ENCODE assay signal across 8 mouse cellular contexts in the genomic region with DNA sequence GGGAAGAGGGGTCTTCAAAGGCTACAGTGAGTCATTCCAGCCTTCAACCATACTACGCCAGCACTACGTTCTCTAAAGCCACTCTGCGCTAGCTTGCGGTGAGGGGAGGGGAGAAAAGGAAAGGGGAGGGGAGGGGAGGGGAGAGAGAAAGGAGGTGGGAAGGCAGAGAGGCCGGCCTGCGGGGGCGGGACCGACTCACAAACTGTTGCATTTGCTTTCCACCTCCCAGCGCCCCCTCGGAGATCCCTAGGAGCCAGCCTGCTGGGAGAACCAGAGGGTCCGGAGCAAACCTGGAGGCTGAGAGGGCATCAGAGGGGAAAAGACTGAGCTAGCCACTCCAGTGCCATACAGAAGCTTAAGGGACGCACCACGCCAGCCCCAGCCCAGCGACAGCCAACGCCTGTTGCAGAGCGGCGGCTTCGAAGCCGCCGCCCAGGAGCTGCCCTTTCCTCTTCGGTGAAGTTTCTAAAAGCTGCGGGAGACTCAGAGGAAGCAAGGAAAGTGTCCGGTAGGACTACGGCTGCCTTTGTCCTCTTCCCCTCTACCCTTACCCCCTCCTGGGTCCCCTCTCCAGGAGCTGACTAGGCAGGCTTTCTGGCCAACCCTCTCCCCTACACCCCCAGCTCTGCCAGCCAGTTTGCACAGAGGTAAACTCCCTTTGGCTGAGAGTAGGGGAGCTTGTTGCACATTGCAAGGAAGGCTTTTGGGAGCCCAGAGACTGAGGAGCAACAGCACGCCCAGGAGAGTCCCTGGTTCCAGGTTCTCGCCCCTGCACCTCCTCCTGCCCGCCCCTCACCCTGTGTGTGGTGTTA. TPM values are rescaled to one million over a fixed set of nuclear protein-coding genes. Genes with fewer than 3 reads are reported as not detected.
DNase-seq lines count a peak whose midpoint lies in the region; ATAC-seq and TF ChIP-seq lines count a peak whose summit lies in the region.

Gene Ar, plus strand, starts transcription at position 239 of the 812 bp plus-strand sequence.

- no peak within 1 kb of the TSS for H3K9ac ChIP-seq in heart, embryonic 11.5 days (ENCODE audit: low read depth, low read length)
- 0 out of 2 replicates have a peak within 1 kb of the TSS, but pooled peaks have one; percentile 30 for H3K9ac ChIP-seq in neural tube, embryonic 15.5 days (replicated peaks)

- peaks cover 15% of the 10 kb centered on the region for H3K4me1 ChIP-seq in embryonic facial prominence, embryonic 10.5 days
- no peaks in the 10 kb centered on the region for H3K4me1 ChIP-seq in heart, embryonic 11.5 days (ENCODE audit: control insufficient read depth, insufficient read depth, low read length)
- H3K4me1 ChIP-seq in kidney, adult 2 months (ENCODE audit: control insufficient read depth, insufficient read depth, low read length) = no peaks in the 10 kb centered on the region; the same call in 1 of the 2 replicates
- no peaks in the 10 kb centered on the region; the same call in 1 of the 2 replicates for H3K4me1 ChIP-seq in lung, adult 2 months (ENCODE audit: control insufficient read depth, insufficient read depth, low read length)
- peaks cover 17% of the 10 kb centered on the region for H3K4me1 ChIP-seq in neural tube, embryonic 15.5 days

- ATAC-seq in heart, embryonic 11.5 days (replicated peaks; ENCODE audit: insufficient number of reproducible peaks, low FRiP score, low TSS enrichment) = no peak; the same call in 1 of the 2 replicates
- ATAC-seq in neural tube, embryonic 15.5 days (ENCODE audit: low FRiP score) = peak; percentile 50; the same call in 1 of the 2 replicates

- peak within 1 kb of the TSS; percentile 67 for H3K4me2 ChIP-seq in heart, embryonic 11.5 days
- H3K4me2 ChIP-seq in neural tube, embryonic 15.5 days = peak within 1 kb of the TSS; percentile 77

- peak; percentile 3 for DNase-seq in right cerebral cortex, postnatal 14 days
- no peak for DNase-seq in right cerebral cortex, postnatal 25 days
- DNase-seq in embryonic facial prominence, embryonic 10.5 days (ENCODE audit: low spot score) = peak; percentile 50
- peak; percentile 74 for DNase-seq in kidney, adult 2 months
- DNase-seq in lung, adult 2 months = peak; percentile 3
- no peak for DNase-seq in spleen, postnatal 14 days (ENCODE audit: low spot score in 2 of 2)

- no peak within 1 kb of the TSS for H3K27ac ChIP-seq in embryonic facial prominence, embryonic 10.5 days (replicated peaks)
- H3K27ac ChIP-seq in heart, embryonic 11.5 days (ENCODE audit: low read depth, low read length) = no peak within 1 kb of the TSS
- H3K27ac ChIP-seq in kidney, adult 2 months (ENCODE audit: insufficient read depth, low read depth, low read length) = peak within 1 kb of the TSS; percentile 50; the same call in 1 of the 2 replicates
- H3K27ac ChIP-seq in neural tube, embryonic 15.5 days (replicated peaks) = no peak within 1 kb of the TSS

- H3K36me3 ChIP-seq in embryonic facial prominence, embryonic 10.5 days (replicated peaks) = no peaks in the 10 kb centered on the region
- H3K36me3 ChIP-seq in heart, embryonic 11.5 days (ENCODE audit: control insufficient read depth, insufficient read depth, low read length) = no peaks in the 10 kb centered on the region
- no peaks in the 10 kb centered on the region for H3K36me3 ChIP-seq in kidney, adult 2 months (ENCODE audit: control insufficient read depth, insufficient read depth, low read length)
- no peaks in the 10 kb centered on the region for H3K36me3 ChIP-seq in neural tube, embryonic 15.5 days

- H3K4me3 ChIP-seq in embryonic facial prominence, embryonic 10.5 days = peak within 1 kb of the TSS; percentile 54
- peak within 1 kb of the TSS; percentile 39 for H3K4me3 ChIP-seq in heart, embryonic 11.5 days (ENCODE audit: low read depth, low read length)
- H3K4me3 ChIP-seq in kidney, adult 2 months (ENCODE audit: insufficient read depth, low read depth, low read length) = peak within 1 kb of the TSS; percentile 70
- peak within 1 kb of the TSS; percentile 57 for H3K4me3 ChIP-seq in lung, adult 2 months (replicated peaks; ENCODE audit: extremely low read depth, low read depth, low read length)
- H3K4me3 ChIP-seq in neural tube, embryonic 15.5 days (replicated peaks) = peak within 1 kb of the TSS; percentile 43

- WGBS in embryonic facial prominence, embryonic 10.5 days = 16% methylated on average over 27 of the region's 27 CpGs
- WGBS in heart, embryonic 11.5 days (ENCODE audit: insufficient replicate concordance) = 15% methylated on average over 27 of the region's 27 CpGs
- under 1% methylated on average over 18 of the region's 27 CpGs for WGBS in kidney, adult 2 months
- WGBS in lung, adult 2 months = 25% methylated on average over 27 of the region's 27 CpGs
- 20% methylated on average over 26 of the region's 27 CpGs for WGBS in neural tube, embryonic 15.5 days

- no peaks in the 10 kb centered on the region for H3K9me3 ChIP-seq in embryonic facial prominence, embryonic 10.5 days
- no peaks in the 10 kb centered on the region for H3K9me3 ChIP-seq in heart, embryonic 11.5 days (replicated peaks; ENCODE audit: control insufficient read depth, low read length)
- no peaks in the 10 kb centered on the region for H3K9me3 ChIP-seq in neural tube, embryonic 15.5 days (replicated peaks)

- no peak for TF ChIP-seq CTCF in kidney, adult 2 months (conservative IDR thresholded peaks at IDR 0.05; ENCODE audit: insufficient read depth, insufficient read length, low read depth, low read length)
- no peak for TF ChIP-seq CTCF in lung, adult 2 months (IDR thresholded peaks at IDR 0.05; ENCODE audit: insufficient read depth, low read length)

- peaks cover 67% of the 10 kb centered on the region for H3K27me3 ChIP-seq in embryonic facial prominence, embryonic 10.5 days (replicated peaks; ENCODE audit: low read depth, poor library complexity, severe bottlenecking)
- peaks cover 35% of the 10 kb centered on the region for H3K27me3 ChIP-seq in heart, embryonic 11.5 days (ENCODE audit: control insufficient read depth, insufficient read depth, low read length)
- no peaks in the 10 kb centered on the region for H3K27me3 ChIP-seq in kidney, adult 2 months (replicated peaks; ENCODE audit: control insufficient read depth, insufficient read depth, low read length)
- peaks cover 37% of the 10 kb centered on the region for H3K27me3 ChIP-seq in neural tube, embryonic 15.5 days (replicated peaks)

- TF ChIP-seq POLR2A in kidney, adult 2 months (IDR thresholded peaks at IDR 0.05; ENCODE audit: low read depth, low read length) = no peak
- no peak for TF ChIP-seq POLR2A in lung, adult 2 months (IDR thresholded peaks at IDR 0.05; ENCODE audit: borderline replicate concordance, extremely low read depth, low read depth, low read length)

RNA-seq across cellular contexts. Expression of gene Ar, which starts in this region (rescaled TPM):
- polyA plus RNA-seq in embryonic facial prominence, embryonic 10.5 days (2016; fragmentation: Nextera tagmentation; extraction: Ambion mirVana) = 0.03 and 0.05 TPM in 2 replicates
- polyA plus RNA-seq in heart, embryonic 11.5 days (2014; fragmentation: Nextera tagmentation; extraction: Ambion mirVana) = 0.03 and 0.04 TPM in 2 replicates
- polyA plus RNA-seq in kidney, adult 2 months (2012; rRNA removed) = 3.6 and 4.5 TPM in 2 replicates
- polyA plus RNA-seq in lung, adult 2 months (2012; rRNA removed) = 0.91 and 0.96 TPM in 2 replicates
- 0.18 and 0.22 TPM in 2 replicates for polyA plus RNA-seq in neural tube, embryonic 15.5 days (2015; fragmentation: Nextera tagmentation; extraction: Ambion mirVana)

Comparison
In these comparisons a context has a peak if more than half of its experiments do, and no peak if none do; other contexts are left out.
1. DNase-seq: peak in right cerebral cortex, postnatal 14 days (single experiment) and kidney, adult 2 months (single experiment); none in right cerebral cortex, postnatal 25 days (single experiment) and spleen, postnatal 14 days (0 of 2).
2. Peak in DNase-seq and H3K4me3 ChIP-seq in embryonic facial prominence, embryonic 10.5 days; RNA of the gene not detected or under 1 TPM.
3. Peak in DNase-seq and H3K4me3 ChIP-seq in lung, adult 2 months; RNA of the gene not detected or under 1 TPM.
4. Peak in ATAC-seq, H3K4me3 ChIP-seq, H3K9ac ChIP-seq and H3K4me2 ChIP-seq in neural tube, embryonic 15.5 days; RNA of the gene not detected or under 1 TPM.
5. Peak in every context shown above with its lines, with median percentiles within 50 percentile points of each other: H3K4me3 ChIP-seq.